Mouse (Mus musculus): ENCODE measurements around the gene Pdcd11. TPM values are rescaled to one million over a fixed set of nuclear protein-coding genes. Genes with fewer than 3 reads are reported as not detected.
A peak's percentile ranks its signal among the peaks of the same experiment; 100 is the strongest.

Gene Pdcd11
- total RNA-seq, 1 experiment: 117 TPM

GRCm38 (mm10) chr19:47049061-47049460 lies 41.5 kb upstream of the Pdcd11 start:
- H3K4me1 ChIP-seq (ENCODE audit: control insufficient read depth in 2 of 2, insufficient read depth in 2 of 2, low read length in 2 of 2, poor library complexity in 1 of 2): peaks cover 12 to 15% of the 10 kb centered on the region in 2 experiments
- DNase-seq (ENCODE audit: low read depth, low spot score): no peak
- H3K4me3 ChIP-seq (ENCODE audit: insufficient read depth in 1 of 2, low read depth in 1 of 2, low read length in 2 of 2, poor library complexity in 1 of 2, severe bottlenecking in 1 of 2): peak overlapping the region in 1 of 2 experiments; percentile 85; a peak in 2 of 4 replicates
- in situ Hi-C loops (cut with MboI; ENCODE audit: low sequenced_read_pairs in 2 of 2, unreplicated experiment in 2 of 2): no loop called here
- H3K9me3 ChIP-seq (ENCODE audit: control insufficient read depth, insufficient read depth, low read depth, low read length): no peaks in the 10 kb centered on the region
- H3K27ac ChIP-seq (ENCODE audit: insufficient read depth, low read depth, low read length, poor library complexity, severe bottlenecking): no peak overlapping the region
- TF ChIP-seq ZNF384 (IDR thresholded peaks at IDR 0.05; ENCODE audit: low read depth, low read length): no peak
- TF ChIP-seq CHD2 (IDR thresholded peaks at IDR 0.05; ENCODE audit: low read depth, low read length): no peak
- TF ChIP-seq ZC3H11A (IDR thresholded peaks at IDR 0.05; ENCODE audit: borderline replicate concordance, low read depth, low read length): no peak
- TF ChIP-seq HCFC1 (IDR thresholded peaks at IDR 0.05; ENCODE audit: borderline replicate concordance, insufficient read depth, low read length): no peak
- TF ChIP-seq MAFK (IDR thresholded peaks at IDR 0.05; ENCODE audit: insufficient read depth, low read depth, low read length): no peak
- H3K9ac ChIP-seq (ENCODE audit: insufficient read depth, low read depth, low read length, poor library complexity, severe bottlenecking): peak overlapping the region; percentile 50; the same call in 1 of the 2 replicates
- H3K36me3 ChIP-seq (ENCODE audit: control insufficient read depth, insufficient read depth, low read length, poor library complexity, severe bottlenecking): peaks cover 25% of the 10 kb centered on the region

GRCm38 (mm10) chr19:47049840-47050239 lies 40.7 kb upstream of the Pdcd11 start:
- DNase-seq (ENCODE audit: low read depth, low spot score): no peak
- in situ Hi-C loops (cut with MboI; ENCODE audit: low sequenced_read_pairs in 2 of 2, unreplicated experiment in 2 of 2): no loop called here
- no peak overlapping the region for H3K27ac ChIP-seq (ENCODE audit: insufficient read depth, low read depth, low read length, poor library complexity, severe bottlenecking)

GRCm38 (mm10) chr19:47050271-47051032 lies 40.1 kb upstream of the Pdcd11 start, which contains the start of gene Pcgf6:
Gene Pcgf6 (minus strand): TSS chr19:47050906.
- Histone ChIP-seq H3K4me1 (ENCODE audit: control insufficient read depth in 2 of 2, insufficient read depth in 2 of 2, low read length in 2 of 2, poor library complexity in 1 of 2) (peaks cover 12 to 14% of the 10 kb centered on the region in 2 experiments), H3K9me3 (ENCODE audit: control insufficient read depth, insufficient read depth, low read depth, low read length) (no peaks in the 10 kb centered on the region), H3K4me3 (ENCODE audit: insufficient read depth in 1 of 2, low read depth in 1 of 2, low read length in 2 of 2, poor library complexity in 1 of 2, severe bottlenecking in 1 of 2) (peak within 1 kb of the TSS; percentile 85 to 95), H3K36me3 (ENCODE audit: control insufficient read depth, insufficient read depth, low read length, poor library complexity, severe bottlenecking) (peaks cover 18% of the 10 kb centered on the region), H3K27ac (ENCODE audit: insufficient read depth, low read depth, low read length, poor library complexity, severe bottlenecking) (peak within 1 kb of the TSS; percentile 88), H3K9ac (ENCODE audit: insufficient read depth, low read depth, low read length, poor library complexity, severe bottlenecking) (peak within 1 kb of the TSS; percentile 97)
- peak; percentile 85 for DNase-seq (ENCODE audit: low read depth, low spot score)
- no peak for TF ChIP-seq ZNF384 (IDR thresholded peaks at IDR 0.05; ENCODE audit: low read depth, low read length)
- TF ChIP-seq CHD2 (IDR thresholded peaks at IDR 0.05; ENCODE audit: low read depth, low read length): 0 out of 2 replicates have a peak, but pooled peaks have one; percentile 21
- TF ChIP-seq HCFC1 (IDR thresholded peaks at IDR 0.05; ENCODE audit: borderline replicate concordance, insufficient read depth, low read length): peak; percentile 90
- TF ChIP-seq MAFK (IDR thresholded peaks at IDR 0.05; ENCODE audit: insufficient read depth, low read depth, low read length): no peak
- no peak for TF ChIP-seq ZC3H11A (IDR thresholded peaks at IDR 0.05; ENCODE audit: borderline replicate concordance, low read depth, low read length)
- in situ Hi-C loops (cut with MboI; ENCODE audit: low sequenced_read_pairs in 2 of 2, unreplicated experiment in 2 of 2): no loop called here

More at GRCm38 (mm10) chr19:47049840-47050239, 40.7 kb upstream of the Pdcd11 start:
- TF ChIP-seq HCFC1 (IDR thresholded peaks at IDR 0.05; ENCODE audit: borderline replicate concordance, insufficient read depth, low read length) (no peak), CHD2 (IDR thresholded peaks at IDR 0.05; ENCODE audit: low read depth, low read length) (no peak), ZNF384 (IDR thresholded peaks at IDR 0.05; ENCODE audit: low read depth, low read length) (no peak), ZC3H11A (IDR thresholded peaks at IDR 0.05; ENCODE audit: borderline replicate concordance, low read depth, low read length) (no peak), MAFK (IDR thresholded peaks at IDR 0.05; ENCODE audit: insufficient read depth, low read depth, low read length) (no peak)
- Histone ChIP-seq H3K9me3 (ENCODE audit: control insufficient read depth, insufficient read depth, low read depth, low read length) (no peaks in the 10 kb centered on the region), H3K4me3 (ENCODE audit: insufficient read depth in 1 of 2, low read depth in 1 of 2, low read length in 2 of 2, poor library complexity in 1 of 2, severe bottlenecking in 1 of 2) (peak overlapping the region; percentile 85 to 95), H3K9ac (ENCODE audit: insufficient read depth, low read depth, low read length, poor library complexity, severe bottlenecking) (peak overlapping the region; percentile 97; the same call in 1 of the 2 replicates), H3K36me3 (ENCODE audit: control insufficient read depth, insufficient read depth, low read length, poor library complexity, severe bottlenecking) (peaks cover 21% of the 10 kb centered on the region), H3K4me1 (ENCODE audit: control insufficient read depth in 2 of 2, insufficient read depth in 2 of 2, low read length in 2 of 2, poor library complexity in 1 of 2) (peaks cover 12 to 14% of the 10 kb centered on the region in 2 experiments)

- in situ Hi-C loops (cut with MboI; ENCODE audit: low sequenced_read_pairs in 2 of 2, unreplicated experiment in 2 of 2): no loop called here
- H3K9me3 ChIP-seq (ENCODE audit: control insufficient read depth, insufficient read depth, low read depth, low read length): no peaks in the 10 kb centered on the region
- H3K9ac ChIP-seq (ENCODE audit: insufficient read depth, low read depth, low read length, poor library complexity, severe bottlenecking): no peak overlapping the region
- no peak overlapping the region for H3K27ac ChIP-seq (ENCODE audit: insufficient read depth, low read depth, low read length, poor library complexity, severe bottlenecking)
- H3K36me3 ChIP-seq (ENCODE audit: control insufficient read depth, insufficient read depth, low read length, poor library complexity, severe bottlenecking): peaks cover 4% of the 10 kb centered on the region
- H3K4me3 ChIP-seq (ENCODE audit: insufficient read depth in 1 of 2, low read depth in 1 of 2, low read length in 2 of 2, poor library complexity in 1 of 2, severe bottlenecking in 1 of 2): no peak overlapping the region
- no peak for TF ChIP-seq ZNF384 (IDR thresholded peaks at IDR 0.05; ENCODE audit: low read depth, low read length)
- no peak for TF ChIP-seq HCFC1 (IDR thresholded peaks at IDR 0.05; ENCODE audit: borderline replicate concordance, insufficient read depth, low read length)
- TF ChIP-seq ZC3H11A (IDR thresholded peaks at IDR 0.05; ENCODE audit: borderline replicate concordance, low read depth, low read length): no peak
- TF ChIP-seq CHD2 (IDR thresholded peaks at IDR 0.05; ENCODE audit: low read depth, low read length): no peak
- peak; percentile 72; the same call in 1 of the 2 replicates for TF ChIP-seq MAFK (IDR thresholded peaks at IDR 0.05; ENCODE audit: insufficient read depth, low read depth, low read length)
- no peak for DNase-seq (ENCODE audit: low read depth, low spot score)
- peaks cover 6 to 7% of the 10 kb centered on the region in 2 experiments; a peak in 3 of 4 replicates for H3K4me1 ChIP-seq (ENCODE audit: control insufficient read depth in 2 of 2, insufficient read depth in 2 of 2, low read length in 2 of 2, poor library complexity in 1 of 2)
Measured at GRCm38 (mm10) chr19:47052927-47053326, 37.6 kb upstream of the Pdcd11 start.
